Mouse (Mus musculus) adrenal gland, postnatal 4 days (tissue): ENCODE results near the gene Smbd1. TPM values are rescaled to one million over a fixed set of nuclear protein-coding genes. Genes with fewer than 3 reads are reported as not detected.

ENCODE experiments used
- total RNA-seq, 2 experiments: library from RNA; stranded (reverse); gene quantifications; 2 replicates each; pipeline ENCODE4 v1.2.3; 2021

The Smbd1 gene
- total RNA-seq, 2 experiments from 2014 or later, result not detected

Other genes with a start within 250 kb of the Smbd1 start
- 10 to 100 TPM; 57.2 to 75.8 TPM for gene Tfrc, start 201.6 kb downstream of the Smbd1 start, total RNA-seq
- 10 to 100 TPM; 75.6 to 77.6 TPM for gene Tnk2, start 166.6 kb downstream of the Smbd1 start, total RNA-seq
- under 1 TPM; 0.34 to 0.42 TPM for gene Muc4, start 74.6 kb downstream of the Smbd1 start, total RNA-seq
- 1 to 10 TPM in 1 of 2 experiments, under 1 TPM in 1; 0.25 to 2.7 TPM for gene Muc20, start 13.0 kb downstream of the Smbd1 start, total RNA-seq
- gene Fyttd1, start 67.0 kb upstream of the Smbd1 start, total RNA-seq, result 100 to 1,000 TPM; 115 to 125 TPM
- 10 to 100 TPM; 32.8 to 34.7 TPM for gene Rubcn, start 67.3 kb upstream of the Smbd1 start, total RNA-seq
- 10 to 100 TPM; 43.1 to 44.1 TPM for gene Lrch3, start 103.6 kb upstream of the Smbd1 start, total RNA-seq
- 1 to 10 TPM; 2.5 to 3.6 TPM for gene Iqcg, start 245.7 kb upstream of the Smbd1 start, total RNA-seq
- gene Rpl35a, start 246.0 kb upstream of the Smbd1 start, total RNA-seq, result 100 to 1,000 TPM; 781 to 843 TPM